Mouse (Mus musculus): ENCODE results near the gene Gm20767.
"Not testable (repeated sequence)": the region's sequence is repeated elsewhere in the genome, so short reads cannot be mapped to it uniquely, and the experiment has no call there.

Gm20767 gene

GRCm38 (mm10) chr13:120139946-120140345, at the start of gene Gm20767:
Gm20767 (plus strand) TSS chr13:120140246.
- CTCF ChIA-PET, POLR2A ChIA-PET: not testable (repeated sequence)

DNA sequence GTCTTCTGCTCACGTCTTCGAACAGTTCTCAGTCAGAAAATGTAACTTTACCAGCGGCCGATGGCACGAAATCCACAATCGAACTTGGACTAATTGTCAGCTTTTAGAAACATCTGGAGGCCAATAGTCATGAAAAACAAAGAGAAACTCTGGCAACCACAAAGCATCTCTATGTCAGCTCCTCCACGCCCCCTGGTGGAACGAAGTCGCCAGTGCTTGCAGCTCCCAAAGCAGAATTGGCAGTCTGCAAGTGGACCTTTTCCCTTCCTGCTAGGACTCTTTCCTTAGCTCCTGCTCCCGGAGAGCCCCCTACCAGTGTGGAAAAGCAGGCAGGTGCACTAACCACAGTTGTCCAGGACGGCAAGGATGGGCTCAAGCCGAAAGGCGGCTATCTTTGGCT, 47.1 kb upstream of the Gm20767 start:
- CTCF ChIA-PET, POLR2A ChIA-PET: not testable (repeated sequence)

GRCm38 (mm10) chr13:120096241-120096937, 43.7 kb upstream of the Gm20767 start:
- POLR2A ChIA-PET, CTCF ChIA-PET: not testable (repeated sequence)

- CTCF ChIA-PET, POLR2A ChIA-PET: not testable (repeated sequence)
These were observed 43.1 kb upstream of the Gm20767 start for GRCm38 (mm10) chr13:120096938-120097256.

- POLR2A ChIA-PET, CTCF ChIA-PET: not testable (repeated sequence)
These were observed 40.7 kb upstream of the Gm20767 start for GRCm38 (mm10) chr13:120099327-120099726.

- POLR2A ChIA-PET, CTCF ChIA-PET: not testable (repeated sequence)
These were observed 33.5 kb upstream of the Gm20767 start for GRCm38 (mm10) chr13:120106504-120106903.

GRCm38 (mm10) chr13:120107000-120107399, 33.0 kb upstream of the Gm20767 start:
- POLR2A ChIA-PET, CTCF ChIA-PET: not testable (repeated sequence)

DNA sequence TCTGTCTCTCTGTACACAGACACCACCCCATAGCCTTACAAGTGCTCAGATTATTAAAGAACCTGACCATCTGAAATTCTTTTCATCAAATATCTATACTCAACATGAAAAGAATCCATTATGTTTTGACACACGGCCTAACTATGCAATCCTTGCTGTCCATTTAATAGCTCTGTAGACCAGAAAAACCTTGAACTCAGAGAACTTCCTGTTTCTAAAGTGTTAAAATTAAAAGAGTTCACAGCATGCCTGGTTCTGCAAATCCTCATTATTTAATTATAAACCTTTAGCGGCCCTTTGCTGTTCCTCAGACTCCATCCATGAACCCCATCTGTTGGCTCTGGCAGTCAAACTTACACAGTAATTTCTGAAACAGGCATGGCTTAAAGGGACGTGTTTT, 2.3 kb downstream of the Gm20767 start:
- CTCF ChIA-PET, POLR2A ChIA-PET: not testable (repeated sequence)

GRCm38 (mm10) chr13:120149660-120150407, 9.8 kb downstream of the Gm20767 start:
- CTCF ChIA-PET: interaction anchor here in 1 of 4 experiments (0.7 kb wide), 1 partner anchor 676 kb away, joined by 3 read pairs; no protein-coding TSS in a partner anchor
- POLR2A ChIA-PET: not testable (repeated sequence)

GRCm38 (mm10) chr13:120150589-120150988, 10.5 kb downstream of the Gm20767 start:
- POLR2A ChIA-PET: not testable (repeated sequence)
- CTCF ChIA-PET: interaction anchor here in 1 of 4 experiments (0.7 kb wide), 1 partner anchor 677 kb away, joined by 3 read pairs; no protein-coding TSS in a partner anchor

DNA sequence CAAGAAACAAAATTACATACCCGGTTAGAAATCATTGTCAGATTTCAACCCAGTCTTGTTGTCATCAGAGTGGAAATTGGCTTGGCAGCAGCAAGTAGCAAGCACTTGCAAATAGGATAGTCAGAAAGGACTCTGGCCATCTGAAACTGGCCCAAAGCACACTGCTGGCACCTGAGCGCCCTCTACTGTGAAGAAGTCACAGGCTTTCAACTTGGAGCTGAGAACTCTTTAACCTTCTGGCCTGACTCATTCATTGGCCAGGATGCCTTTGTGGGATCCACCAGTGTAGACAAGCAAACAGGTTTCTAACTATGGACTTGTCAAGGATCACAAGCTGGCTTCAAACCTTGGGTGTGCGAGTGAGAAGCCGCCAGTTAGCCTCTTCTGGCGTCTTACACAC, 28.3 kb downstream of the Gm20767 start:
- POLR2A ChIA-PET: not testable (repeated sequence)
- CTCF ChIA-PET: interaction anchor here in 1 of 4 experiments (0.5 kb wide), 1 partner anchor 27 kb away, joined by 6 read pairs; no protein-coding TSS in a partner anchor

- POLR2A ChIA-PET: not testable (repeated sequence)
These were observed 32.1 kb downstream of the Gm20767 start, which contains the start of gene Gm21818 for GRCm38 (mm10) chr13:120172133-120172532. Gm21818 (plus strand) TSS chr13:120172433.

DNA sequence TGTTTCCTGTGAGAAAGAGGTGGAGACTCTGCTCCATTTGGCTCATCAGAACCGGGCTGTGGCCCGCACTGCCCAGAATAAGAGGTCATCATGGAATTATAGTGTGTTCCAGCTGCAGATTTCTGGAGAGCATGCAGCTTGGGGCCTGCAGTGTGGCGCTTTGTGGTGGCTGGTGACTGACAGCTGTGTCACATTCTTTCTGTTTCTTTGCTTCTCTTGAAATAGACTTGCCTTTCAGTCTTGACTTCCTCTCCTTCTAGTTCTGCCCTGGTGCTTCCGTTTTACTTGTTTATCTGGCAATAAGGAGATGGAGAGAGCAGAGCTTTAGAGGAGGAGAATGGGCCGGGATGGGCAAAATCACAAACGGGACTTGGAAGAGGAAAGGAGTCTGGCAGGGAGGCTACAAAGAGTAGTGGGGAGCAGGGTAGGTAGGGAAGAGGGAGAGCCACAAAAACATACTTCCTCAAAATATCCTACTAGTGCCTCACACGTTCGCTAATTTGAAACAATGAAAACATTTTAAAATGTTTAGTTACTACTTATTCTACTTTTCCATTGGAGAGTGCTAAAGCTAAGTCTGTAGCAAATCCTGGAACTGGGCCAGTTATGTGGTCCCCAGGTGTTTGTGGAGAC, 56.3 kb downstream of the Gm20767 start:
- CTCF ChIA-PET, POLR2A ChIA-PET: not testable (repeated sequence)

More at GRCm38 (mm10) chr13:120172133-120172532, 32.1 kb downstream of the Gm20767 start, which contains the start of gene Gm21818:
- CTCF ChIA-PET: not testable (repeated sequence)

All from embryonic stem cell, embryonic (primary cell).